Mouse (Mus musculus) embryonic facial prominence, embryonic 11.5 days (tissue): ENCODE results near the gene Vti1a. TPM values are rescaled to one million over a fixed set of nuclear protein-coding genes. Genes with fewer than 3 reads are reported as not detected.

ENCODE experiments used
- ATAC-seq: fragments of 200-750 bp; cut with Nextera tagmentation; replicated peaks from 2 replicates; pipeline ENCODE4 v1.8.0; 2017; ENCODE audit warnings: low read depth; ENCODE audit not compliant: insufficient number of reproducible peaks, low FRiP score, low TSS enrichment
- DNase-seq: peaks from one replicate; pipeline ENCODE4 v3.0.0-alpha.2; 2015; ENCODE audit warnings: low spot score
- H3K27ac ChIP-seq: fragments of 300-500 bp; sonication (generic); replicated peaks from 2 replicates; pipeline ENCODE4 v1.5.1; 2014; ENCODE audit warnings: mild to moderate bottlenecking, low read depth, low read length, control low read depth
- H3K27me3 ChIP-seq: fragments of 300-500 bp; sonication (generic); 2 replicates; pipeline ENCODE4 v1.6.1; 2014; ENCODE audit warnings: mild to moderate bottlenecking, low read length, moderate library complexity, mixed read lengths; ENCODE audit not compliant: control insufficient read depth, insufficient read depth
- H3K36me3 ChIP-seq: fragments of 300-500 bp; sonication (generic); replicated peaks from 2 replicates; pipeline ENCODE4 v1.6.1; 2014; ENCODE audit warnings: low read depth, mild to moderate bottlenecking, low read length, moderate library complexity, mixed read lengths; ENCODE audit not compliant: control insufficient read depth, insufficient read depth
- H3K4me1 ChIP-seq: fragments of 300-500 bp; sonication (generic); 2 replicates; pipeline ENCODE4 v1.6.1; 2014; ENCODE audit warnings: low read length, mixed read lengths; ENCODE audit not compliant: control insufficient read depth, insufficient read depth
- H3K4me2 ChIP-seq: fragments of 300-500 bp; sonication (generic); 2 replicates; pipeline ENCODE4 v1.6.1; 2014; ENCODE audit warnings: low read depth, mild to moderate bottlenecking, control low read depth, low read length, moderate library complexity
- H3K4me3 ChIP-seq: fragments of 300-500 bp; sonication (generic); 2 replicates; pipeline ENCODE4 v1.5.1; 2014; ENCODE audit warnings: low read depth, low read length, control low read depth
- H3K9ac ChIP-seq: fragments of 300-500 bp; sonication (generic); replicated peaks from 2 replicates; pipeline ENCODE4 v1.6.1; 2014; ENCODE audit warnings: mild to moderate bottlenecking, control low read depth, low read length
- H3K9me3 ChIP-seq: fragments of 300-500 bp; sonication (generic); replicated peaks from 2 replicates; pipeline ENCODE4 v1.6.1; 2016; ENCODE audit warnings: mild to moderate bottlenecking, low read length, inconsistent platforms, mixed read lengths; ENCODE audit not compliant: control insufficient read depth
- whole genome bisulfite sequencing: fragments of 180-500 bp; shearing (Covaris S2); extraction: QIAGEN DNeasy Blood & Tissue Kit; methylation state at CpG from one replicate; pipeline ENCODE4 v1.1.7; 2014; 5-methylcytosine and 5-hydroxymethylcytosine counted together
- polyA plus RNA-seq: library from polyadenylated mRNA; unstranded; fragments of >200 nt; fragmentation: Nextera tagmentation; extraction: Ambion mirVana; gene quantifications from 2 replicates; pipeline ENCODE4 v1.2.1, GENCODE M21; 2014

Gene Vti1a
- polyA plus RNA-seq, 1 experiment from 2014 or later, result 22.4 TPM

DNA sequence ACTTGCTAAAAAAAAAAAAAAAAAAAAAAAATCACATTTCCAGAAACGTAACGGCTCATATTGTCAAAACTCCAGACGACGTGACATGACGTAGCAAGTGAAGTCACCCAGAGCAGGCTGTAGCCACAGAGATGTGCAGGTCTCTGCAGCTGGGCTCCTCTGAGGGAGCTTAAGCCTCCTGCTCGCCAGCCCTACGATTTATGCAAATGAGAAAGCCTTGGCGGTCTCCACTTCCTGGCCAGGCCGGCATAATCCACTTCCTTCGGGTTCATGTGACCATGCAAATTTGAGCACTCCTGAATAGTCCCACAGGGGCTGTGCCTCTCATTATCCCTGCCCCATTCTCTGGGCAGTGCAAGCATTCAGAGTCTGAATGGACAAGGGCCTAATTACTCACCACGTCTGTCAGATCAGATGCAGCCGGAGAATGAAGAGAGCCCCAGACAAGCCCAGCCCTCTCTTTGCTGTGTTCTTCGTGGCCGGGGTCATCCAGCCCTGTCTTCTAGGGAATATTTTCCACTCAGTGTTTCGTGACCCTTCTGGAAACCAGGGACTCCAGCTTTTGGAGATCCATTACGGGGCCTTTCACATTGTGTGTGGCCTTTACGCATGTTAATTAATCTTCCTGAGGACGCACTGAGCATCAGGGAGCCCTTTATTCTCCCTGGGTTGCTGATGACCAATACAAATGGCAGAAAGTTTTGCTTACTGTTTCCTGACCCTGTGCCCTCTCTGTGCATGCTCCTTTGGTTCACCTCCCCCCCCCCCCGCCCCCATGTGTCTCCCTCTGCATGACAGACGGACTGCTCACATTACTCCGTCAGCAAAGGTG lies 240.3 kb downstream of the Vti1a start:
- DNase-seq (peak; percentile 82), ATAC-seq (peak; percentile 99)
- 0 out of 2 replicates have a peak overlapping the region, but pooled peaks have one; percentile 0 for H3K4me2 ChIP-seq
- H3K36me3 ChIP-seq, result no peaks in the 10 kb centered on the region
- 9% methylated on average over 21 of the region's 21 CpGs for WGBS
- no peaks in the 10 kb centered on the region for H3K9me3 ChIP-seq
- no peak overlapping the region for H3K4me3 ChIP-seq
- H3K27me3 ChIP-seq, result no peaks in the 10 kb centered on the region
- no peaks in the 10 kb centered on the region for H3K4me1 ChIP-seq
- H3K9ac ChIP-seq, result no peak overlapping the region
- H3K27ac ChIP-seq, result no peak overlapping the region

DNA sequence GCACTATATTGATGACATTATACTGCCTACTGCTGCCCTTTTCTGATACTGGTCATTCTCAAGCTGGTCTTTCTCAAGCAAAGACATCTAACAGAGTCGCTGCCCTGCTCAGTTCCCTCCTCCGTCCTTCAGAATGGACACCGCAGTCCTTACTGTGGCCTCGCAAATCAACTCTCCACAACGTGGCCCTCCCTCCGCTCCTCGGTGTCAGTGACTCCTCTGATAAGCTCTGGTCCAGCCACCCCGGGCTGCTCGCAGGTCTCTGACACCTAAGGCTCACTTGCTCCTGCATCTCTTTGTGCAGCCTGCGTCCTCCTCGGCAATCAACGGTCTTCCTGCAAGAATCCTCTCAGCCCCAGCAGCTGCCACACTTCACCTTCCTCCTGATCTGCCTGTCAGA lies 243.2 kb downstream of the Vti1a start:
- Histone ChIP-seq H3K4me3 (no peak overlapping the region), H3K9ac (no peak overlapping the region), H3K27ac (no peak overlapping the region), H3K9me3 (no peaks in the 10 kb centered on the region), H3K4me1 (no peaks in the 10 kb centered on the region; the same call in 1 of the 2 replicates), H3K27me3 (no peaks in the 10 kb centered on the region), H3K36me3 (no peaks in the 10 kb centered on the region), H3K4me2 (no peak overlapping the region)
- 86% methylated on average over 12 of the region's 12 CpGs for WGBS
- no peak for DNase-seq
- ATAC-seq, result no peak

DNA sequence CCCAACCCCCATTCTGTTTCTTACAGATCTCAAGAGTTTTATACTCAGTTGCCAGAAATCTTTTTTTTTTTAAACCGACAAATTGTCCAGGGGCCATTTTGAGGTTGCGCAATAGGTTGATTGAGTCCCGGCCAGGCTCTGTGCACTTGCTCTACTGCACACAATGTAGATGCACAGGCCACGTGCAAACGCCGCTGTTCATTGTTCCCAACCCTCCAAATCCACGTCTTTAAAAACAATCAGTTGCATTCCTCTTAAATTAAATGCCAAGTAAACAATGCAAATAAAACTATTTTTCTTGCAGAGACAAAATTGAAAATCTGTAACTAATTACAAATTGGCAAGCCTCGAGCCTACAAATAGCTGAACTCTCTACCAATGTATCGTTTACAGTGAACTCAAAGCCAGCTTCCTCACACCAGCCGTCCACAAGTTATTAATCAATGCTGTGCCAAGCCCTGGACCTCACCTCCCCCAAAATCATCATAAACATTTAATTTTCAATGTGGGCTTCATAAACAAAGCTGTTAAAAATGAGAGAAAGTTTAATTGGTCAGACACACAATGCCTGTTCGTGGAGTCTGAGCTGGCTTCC lies 244.1 kb downstream of the Vti1a start:
- H3K36me3 ChIP-seq, result no peaks in the 10 kb centered on the region
- no peaks in the 10 kb centered on the region; the same call in 1 of the 2 replicates for H3K4me1 ChIP-seq
- H3K27ac ChIP-seq, result no peak overlapping the region
- no peaks in the 10 kb centered on the region for H3K27me3 ChIP-seq
- no peaks in the 10 kb centered on the region for H3K9me3 ChIP-seq
- H3K9ac ChIP-seq, result no peak overlapping the region
- ATAC-seq, result no peak
- no peak overlapping the region for H3K4me3 ChIP-seq
- no peak overlapping the region for H3K4me2 ChIP-seq
- 76% methylated on average over 11 of the region's 11 CpGs for WGBS
- no peak for DNase-seq

DNA sequence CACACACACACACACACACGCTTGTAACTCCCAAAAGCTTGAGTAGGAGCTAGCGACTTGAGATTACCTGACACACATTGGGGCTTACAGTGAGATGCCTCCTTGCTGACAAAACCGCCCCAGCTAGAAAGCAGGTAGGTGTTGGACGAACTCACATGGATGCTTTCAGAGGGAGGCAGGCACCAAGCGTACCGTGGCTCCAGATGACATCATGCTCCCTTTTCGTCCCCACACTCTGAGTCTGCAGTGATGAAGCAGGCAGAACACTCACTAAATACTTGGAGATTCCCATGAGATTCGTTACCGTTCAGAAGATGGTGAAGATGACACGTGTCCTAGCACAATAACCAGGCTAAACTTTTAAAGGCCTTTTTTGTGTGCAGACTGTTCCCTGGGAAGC lies 245.4 kb downstream of the Vti1a start:
- no peak overlapping the region for H3K27ac ChIP-seq
- H3K36me3 ChIP-seq, result no peaks in the 10 kb centered on the region
- DNase-seq, result no peak
- no peak overlapping the region for H3K4me2 ChIP-seq
- no peaks in the 10 kb centered on the region; the same call in 1 of the 2 replicates for H3K4me1 ChIP-seq
- ATAC-seq, result no peak
- H3K9ac ChIP-seq, result no peak overlapping the region
- 90% methylated on average over 10 of the region's 10 CpGs for WGBS
- no peak overlapping the region for H3K4me3 ChIP-seq
- no peaks in the 10 kb centered on the region for H3K27me3 ChIP-seq
- no peaks in the 10 kb centered on the region for H3K9me3 ChIP-seq

DNA sequence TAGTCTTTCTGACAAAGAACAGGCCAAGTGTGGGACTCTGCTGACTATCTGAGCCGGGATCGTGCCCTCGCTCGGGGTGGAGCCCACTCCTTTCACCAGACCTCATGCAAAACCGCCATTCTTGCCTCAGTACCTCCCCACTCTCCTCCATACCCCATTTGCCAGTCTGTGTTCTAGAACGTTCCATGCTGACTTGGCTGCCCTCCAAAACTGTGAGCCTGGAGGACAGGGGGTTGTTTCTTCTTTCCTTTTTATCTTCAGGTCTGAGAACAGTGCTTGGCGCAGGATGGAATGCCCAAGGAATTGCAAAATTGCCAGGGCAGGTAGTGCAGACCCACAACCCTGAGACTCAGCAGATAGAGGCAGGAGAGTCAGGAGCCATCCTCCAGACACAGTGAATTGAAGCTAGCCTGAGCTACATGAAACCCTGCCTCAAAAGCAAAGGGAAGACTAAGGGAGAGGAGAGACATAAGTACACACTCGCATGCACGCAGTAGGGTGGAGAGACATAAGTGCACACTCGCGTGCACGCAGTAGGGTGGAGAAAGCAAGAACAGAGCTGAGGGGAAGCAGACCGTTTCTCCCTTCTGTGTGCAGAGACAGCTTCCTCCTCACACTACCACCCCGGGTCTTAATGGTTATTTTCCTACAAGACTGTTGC lies 246.5 kb downstream of the Vti1a start:
- 83% methylated on average over 14 of the region's 14 CpGs for WGBS
- no peak overlapping the region for H3K4me2 ChIP-seq
- no peaks in the 10 kb centered on the region; the same call in 1 of the 2 replicates for H3K4me1 ChIP-seq
- DNase-seq (no peak), ATAC-seq (no peak)
- no peak overlapping the region for H3K27ac ChIP-seq
- H3K9ac ChIP-seq, result no peak overlapping the region
- H3K4me3 ChIP-seq, result no peak overlapping the region
- no peaks in the 10 kb centered on the region for H3K27me3 ChIP-seq
- H3K9me3 ChIP-seq, result no peaks in the 10 kb centered on the region
- H3K36me3 ChIP-seq, result no peaks in the 10 kb centered on the region

DNA sequence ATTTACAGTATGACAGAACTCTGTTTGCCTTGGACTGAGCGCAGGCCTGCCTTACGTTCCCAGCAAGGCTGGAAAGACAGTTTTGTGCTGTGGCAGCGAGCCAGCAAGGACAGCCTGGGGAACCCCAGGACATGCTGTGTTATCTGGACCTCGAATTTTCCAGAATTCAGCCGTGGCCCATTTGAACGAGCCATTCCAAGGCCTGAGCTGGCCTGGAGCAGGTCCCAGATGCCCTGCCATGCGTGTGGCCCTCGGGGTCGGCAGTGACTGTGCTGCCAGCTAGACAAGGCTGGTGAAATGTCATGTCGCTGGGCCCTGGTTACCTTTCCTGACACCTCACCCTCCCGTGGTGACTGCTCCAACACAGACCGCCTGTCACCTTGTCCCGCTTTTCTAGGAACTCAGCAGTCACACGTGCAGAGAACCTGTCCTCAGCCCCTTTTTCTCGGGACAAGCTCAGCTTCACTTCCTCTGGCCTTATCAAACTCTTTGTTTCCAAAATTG lies 247.1 kb downstream of the Vti1a start:
- no peak overlapping the region for H3K4me3 ChIP-seq
- ATAC-seq (no peak), DNase-seq (no peak)
- no peaks in the 10 kb centered on the region; the same call in 1 of the 2 replicates for H3K4me1 ChIP-seq
- H3K9ac ChIP-seq, result no peak overlapping the region
- H3K36me3 ChIP-seq, result no peaks in the 10 kb centered on the region
- H3K27me3 ChIP-seq, result no peaks in the 10 kb centered on the region
- H3K4me2 ChIP-seq, result no peak overlapping the region
- WGBS, result 73% methylated on average over 15 of the region's 15 CpGs
- no peaks in the 10 kb centered on the region for H3K9me3 ChIP-seq
- no peak overlapping the region for H3K27ac ChIP-seq

GRCm38 (mm10) chr19:55564104-55564938 lies 248.2 kb downstream of the Vti1a start:
- DNase-seq (no peak), ATAC-seq (no peak)
- H3K27me3 ChIP-seq, result no peaks in the 10 kb centered on the region
- no peak overlapping the region for H3K4me2 ChIP-seq
- H3K36me3 ChIP-seq, result no peaks in the 10 kb centered on the region
- no peaks in the 10 kb centered on the region for H3K9me3 ChIP-seq
- no peak overlapping the region for H3K9ac ChIP-seq
- 73% methylated on average over 13 of the region's 13 CpGs for WGBS
- H3K4me1 ChIP-seq, result no peaks in the 10 kb centered on the region; the same call in 1 of the 2 replicates
- no peak overlapping the region for H3K27ac ChIP-seq
- no peak overlapping the region for H3K4me3 ChIP-seq
